Mouse (Mus musculus) midbrain, embryonic 16.5 days (tissue): Measurements from ENCODE around the gene St7l. TPM values are rescaled to one million over a fixed set of nuclear protein-coding genes. Genes with fewer than 3 reads are reported as not detected.

Experiments
- ATAC-seq: fragments of 200-750 bp; cut with Nextera tagmentation; 2 replicates; pipeline ENCODE4 v1.8.0; 2017; ENCODE audit warnings: moderate TSS enrichment
- H3K27ac ChIP-seq: fragments of 300-500 bp; sonication (generic); 2 replicates; pipeline ENCODE4 v1.5.1; 2014; ENCODE audit warnings: mild to moderate bottlenecking, low read length, mixed read lengths
- H3K27me3 ChIP-seq: fragments of 300-500 bp; sonication (generic); 2 replicates; pipeline ENCODE4 v1.6.1; 2014; ENCODE audit warnings: low read depth, low read length, mixed read lengths; ENCODE audit not compliant: control insufficient read depth, insufficient read depth
- H3K36me3 ChIP-seq: fragments of 300-500 bp; sonication (generic); 2 replicates; pipeline ENCODE4 v1.6.1; 2014; ENCODE audit warnings: mild to moderate bottlenecking, low read length, moderate library complexity, mixed read lengths; ENCODE audit not compliant: control insufficient read depth, insufficient read depth
- H3K4me1 ChIP-seq: fragments of 300-500 bp; sonication (generic); 2 replicates; pipeline ENCODE4 v1.6.1; 2014; ENCODE audit warnings: mild to moderate bottlenecking, low read length, mixed read lengths; ENCODE audit not compliant: control insufficient read depth, insufficient read depth
- H3K4me2 ChIP-seq: fragments of 300-500 bp; sonication (generic); 2 replicates; pipeline ENCODE4 v1.6.1; 2014; ENCODE audit warnings: mild to moderate bottlenecking, low read length, mixed read lengths
- H3K4me3 ChIP-seq: fragments of 300-500 bp; sonication (generic); 2 replicates; pipeline ENCODE4 v1.5.1; 2014; ENCODE audit warnings: low read depth, mild to moderate bottlenecking, low read length, moderate library complexity, mixed read lengths
- H3K9ac ChIP-seq: fragments of 300-500 bp; sonication (generic); 2 replicates; pipeline ENCODE4 v1.6.1; 2014; ENCODE audit warnings: low read depth, low read length, mixed read lengths
- H3K9me3 ChIP-seq: fragments of 300-500 bp; sonication (generic); replicated peaks from 2 replicates; pipeline ENCODE4 v1.6.1; 2014; ENCODE audit warnings: mild to moderate bottlenecking, low read length, mixed read lengths; ENCODE audit not compliant: control insufficient read depth, poor library complexity, severe bottlenecking
- WGBS: fragments of 180-500 bp; shearing (Covaris S2); extraction: QIAGEN DNeasy Blood & Tissue Kit; methylation state at CpG from one replicate; pipeline ENCODE4 v1.1.7; 2014; 5-methylcytosine and 5-hydroxymethylcytosine counted together
- polyA plus RNA-seq: library from polyadenylated mRNA; unstranded; fragments of >200 nt; fragmentation: Nextera tagmentation; extraction: Ambion mirVana; gene quantifications from 2 replicates; pipeline ENCODE4 v1.2.1, GENCODE M21; 2015

St7l gene
- polyA plus RNA-seq, 1 experiment from 2014 or later, result 37.6 TPM

DNA sequence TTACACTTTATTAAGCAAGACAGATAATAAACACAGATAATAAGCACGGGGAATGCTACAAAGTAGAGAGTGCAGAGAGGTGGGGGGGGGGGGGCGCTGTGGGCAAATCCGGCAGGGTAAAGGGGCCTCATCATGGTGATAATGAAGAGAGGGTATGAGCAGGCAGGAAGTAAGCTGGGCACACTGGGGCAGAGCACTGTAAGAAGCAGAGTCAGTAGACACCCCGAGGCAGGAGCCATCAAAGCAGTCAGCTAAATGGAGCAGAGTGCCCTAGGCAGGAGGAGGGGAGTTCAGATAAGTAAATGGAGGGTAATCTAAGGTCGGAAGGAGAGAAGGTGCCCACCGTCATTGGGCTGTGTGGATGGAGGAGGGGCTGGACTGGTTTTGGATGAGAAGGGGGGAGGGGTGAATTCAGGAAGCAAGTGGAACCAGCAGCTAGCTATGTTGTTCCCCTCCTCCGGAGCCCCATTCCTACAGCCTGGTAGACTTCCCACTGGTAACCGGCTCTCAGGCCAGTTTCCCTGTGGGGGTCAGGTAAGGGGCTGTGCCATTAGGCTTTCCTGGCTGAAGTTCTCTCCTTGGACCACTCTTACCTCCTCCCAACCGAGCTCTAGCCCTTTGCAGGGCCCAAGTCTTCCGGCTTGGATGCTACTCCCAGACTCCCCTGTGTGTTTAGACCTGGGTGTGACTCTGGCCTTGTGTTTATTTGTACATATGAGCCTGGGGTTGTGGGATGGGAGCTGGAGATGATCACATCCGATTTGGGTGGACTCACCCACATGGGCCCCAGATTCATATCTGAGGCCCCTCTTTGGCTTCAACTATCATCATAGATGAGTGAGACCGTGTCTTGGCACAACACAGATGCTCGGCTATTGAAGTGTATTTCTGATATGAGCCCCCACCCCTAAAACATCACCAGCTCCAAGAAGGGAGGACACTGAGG, 99.8 kb downstream of the St7l start:
- peaks cover 14% of the 10 kb centered on the region; the same call in 1 of the 2 replicates for H3K4me1 ChIP-seq
- H3K4me2 ChIP-seq, result no peak overlapping the region
- no peak overlapping the region for H3K4me3 ChIP-seq
- no peak for ATAC-seq
- no peaks in the 10 kb centered on the region for H3K9me3 ChIP-seq
- 35% methylated on average over 12 of the region's 13 CpGs for WGBS
- H3K27ac ChIP-seq, result no peak overlapping the region
- H3K36me3 ChIP-seq, result no peaks in the 10 kb centered on the region
- H3K27me3 ChIP-seq, result peaks cover 26% of the 10 kb centered on the region
- H3K9ac ChIP-seq, result no peak overlapping the region

- Histone ChIP-seq H3K4me2 (no peak overlapping the region), H3K9me3 (no peaks in the 10 kb centered on the region), H3K36me3 (no peaks in the 10 kb centered on the region), H3K4me1 (peaks cover 14% of the 10 kb centered on the region; the same call in 1 of the 2 replicates), H3K9ac (no peak overlapping the region), H3K4me3 (no peak overlapping the region), H3K27me3 (peaks cover 20% of the 10 kb centered on the region), H3K27ac (no peak overlapping the region)
- no peak for ATAC-seq
- 81% methylated on average over 8 of the region's 8 CpGs for WGBS
Observed at GRCm38 (mm10) chr3:104965070-104965855, 101.5 kb downstream of the St7l start.

DNA sequence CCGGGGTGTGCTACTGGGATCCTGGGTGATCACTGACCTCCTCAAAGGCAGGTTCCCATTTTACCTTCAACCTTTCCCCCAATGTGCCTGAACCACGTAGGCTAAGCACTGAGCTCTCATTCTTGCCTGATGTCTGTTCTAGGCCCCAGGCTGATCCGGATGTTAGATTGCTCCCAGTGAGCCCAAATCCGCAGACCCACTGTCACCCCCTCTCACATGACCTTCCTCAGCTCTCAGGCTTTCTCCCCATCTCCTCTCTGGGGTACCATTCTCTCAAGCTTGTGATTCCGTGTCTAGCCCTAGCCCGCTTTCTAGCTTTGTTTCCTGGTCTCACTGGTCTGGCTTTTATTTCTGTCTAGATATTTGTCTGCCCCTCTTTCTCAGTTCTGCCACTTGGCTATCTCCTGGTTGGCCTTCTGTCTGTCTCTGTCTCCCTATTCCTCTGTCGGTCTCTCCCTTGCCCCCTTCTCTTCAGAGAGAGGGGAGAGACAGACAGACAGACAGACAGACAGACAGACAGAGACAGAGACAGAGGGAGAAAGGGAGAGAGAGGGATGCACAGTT, 102.3 kb downstream of the St7l start:
- Histone ChIP-seq H3K27ac (no peak overlapping the region), H3K9ac (no peak overlapping the region), H3K4me1 (peaks cover 13% of the 10 kb centered on the region; the same call in 1 of the 2 replicates), H3K9me3 (no peaks in the 10 kb centered on the region), H3K27me3 (peaks cover 14% of the 10 kb centered on the region), H3K4me3 (no peak overlapping the region), H3K36me3 (no peaks in the 10 kb centered on the region), H3K4me2 (no peak overlapping the region)
- ATAC-seq, result no peak
- 84% methylated on average over 7 of the region's 7 CpGs for WGBS

DNA sequence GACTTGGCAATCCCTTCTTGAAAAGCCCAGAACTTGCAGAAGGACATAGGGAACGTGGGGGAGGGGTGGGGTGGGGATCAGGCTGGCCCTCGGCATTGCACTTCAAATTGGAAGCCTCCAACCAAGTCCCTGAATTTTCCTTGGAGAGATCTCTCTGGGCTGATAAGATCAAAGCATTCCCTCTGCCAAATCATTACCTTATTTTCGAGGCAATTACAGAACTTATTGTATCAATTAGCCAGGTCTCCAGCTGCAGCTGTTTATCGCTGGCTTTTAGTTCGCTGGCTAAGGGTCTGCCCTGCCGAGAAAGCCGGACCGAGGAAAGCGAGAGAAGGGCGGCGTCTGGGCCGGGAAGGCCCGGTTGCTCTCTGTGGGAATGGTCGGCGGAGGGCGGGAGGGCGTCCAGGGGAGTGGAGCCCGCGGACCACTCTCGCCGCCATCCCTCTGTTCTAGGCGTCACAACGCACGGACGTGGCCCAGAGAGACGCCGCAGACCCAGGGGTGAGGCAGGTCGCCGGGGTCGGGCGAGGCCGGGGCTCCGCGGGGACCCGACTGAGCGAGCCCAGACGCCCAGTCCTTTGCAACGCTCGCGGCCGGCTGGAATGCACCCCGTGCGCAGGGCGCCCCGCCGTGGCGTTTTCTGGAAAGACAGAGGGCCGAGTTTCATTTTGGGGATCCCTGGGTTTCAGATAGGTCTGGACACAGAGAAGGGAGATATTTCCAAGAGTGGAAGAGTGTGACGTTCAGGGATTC, 103.9 kb downstream of the St7l start:
- Histone ChIP-seq H3K27me3 (peaks cover 6% of the 10 kb centered on the region), H3K4me3 (peak overlapping the region; percentile 42), H3K9me3 (no peaks in the 10 kb centered on the region), H3K4me1 (peaks cover 3% of the 10 kb centered on the region; the same call in 1 of the 2 replicates), H3K27ac (no peak overlapping the region), H3K36me3 (no peaks in the 10 kb centered on the region), H3K4me2 (peak overlapping the region; percentile 69), H3K9ac (peak overlapping the region; percentile 61)
- WGBS, result under 1% methylated on average over 48 of the region's 49 CpGs
- peak; percentile 62 for ATAC-seq

Other genes with a start within 250 kb of the St7l start
- gene Slc16a1, start 225.3 kb upstream of the St7l start, polyA plus RNA-seq, result 8.9 and 10.2 TPM in 2 replicates
- 0.98 and 1.1 TPM in 2 replicates for gene Ppm1j, start 82.9 kb upstream of the St7l start, polyA plus RNA-seq
- 0.11 TPM in 1 of 2 replicates, not detected in the other for gene Fam19a3, start 82.2 kb upstream of the St7l start, polyA plus RNA-seq
- gene Rhoc, start 75.6 kb upstream of the St7l start, polyA plus RNA-seq, result 41.2 and 45.5 TPM in 2 replicates
- 7.8 and 8.3 TPM in 2 replicates for gene Mov10, start 45.4 kb upstream of the St7l start, polyA plus RNA-seq
- 149 and 162 TPM in 2 replicates for gene Capza1, start 500 bp downstream of the St7l start, polyA plus RNA-seq
- gene Wnt2b, start 97.9 kb downstream of the St7l start, polyA plus RNA-seq, result 0.83 and 0.89 TPM in 2 replicates
- 57.9 and 58.5 TPM in 2 replicates for gene Cttnbp2nl, start 189.1 kb downstream of the St7l start, polyA plus RNA-seq
- gene 4930564D02Rik, start 202.8 kb downstream of the St7l start, polyA plus RNA-seq, result not detected in 2 replicates